Mouse (Mus musculus) thymus, adult 18-20 months (tissue): ENCODE results near the gene Vcan.

ENCODE experiments used
- DNase-seq, 2 experiments: peaks; one replicate each; pipeline ENCODE4 v3.0.0; 2022; ENCODE audit warnings: mixed read lengths in 2 of 2

The Vcan gene

DNA sequence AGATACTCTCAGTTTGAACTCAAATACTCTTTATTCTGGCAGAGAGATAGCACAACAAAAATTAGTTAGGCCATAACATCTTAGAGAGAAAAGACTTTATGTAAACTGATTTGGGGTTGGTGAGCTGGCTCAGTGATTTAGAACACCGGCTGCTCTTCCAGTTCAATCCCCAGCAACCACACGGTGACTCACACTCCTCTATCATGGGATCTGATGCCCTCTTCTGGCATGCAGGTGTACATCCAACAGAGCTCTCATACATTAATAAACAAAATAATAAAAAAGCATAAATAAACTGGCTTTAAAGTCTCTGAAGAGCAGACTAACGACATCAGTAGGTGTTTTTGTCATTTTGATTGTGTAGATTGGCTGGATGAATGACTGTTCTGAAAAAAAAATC, 21.8 kb downstream of the Vcan start:
- no peak for DNase-seq

DNA sequence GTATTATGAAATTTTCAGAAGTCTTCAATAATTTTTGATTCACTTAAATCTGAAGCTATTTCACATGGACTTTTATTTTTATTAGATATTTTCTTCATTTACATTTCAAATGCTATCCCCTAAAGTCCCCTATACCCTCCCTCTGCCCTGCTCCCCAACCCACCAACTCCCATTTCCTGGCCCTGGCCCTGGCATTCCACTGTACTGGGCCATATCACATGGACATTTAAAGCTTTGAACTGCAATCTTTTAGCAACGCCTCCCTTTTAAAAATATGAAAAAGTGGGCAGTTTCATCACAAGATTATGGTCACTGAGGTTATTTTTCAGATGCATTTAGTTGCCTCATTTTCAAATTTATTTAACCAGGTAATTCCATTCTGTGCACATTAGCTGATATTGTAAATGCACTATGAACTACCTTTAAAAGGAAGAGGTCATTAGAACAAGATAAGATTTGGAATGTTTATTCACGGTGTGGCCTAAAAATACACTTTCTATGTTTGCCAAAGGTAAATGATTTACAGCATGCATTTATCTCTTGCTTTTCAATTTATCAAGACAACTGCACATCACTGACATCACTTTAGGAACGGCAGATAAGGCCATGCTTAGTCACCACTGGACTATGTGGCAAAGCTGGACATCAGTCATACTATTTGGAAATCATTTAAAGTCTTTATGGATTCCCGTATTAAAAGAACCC, 32.7 kb downstream of the Vcan start:
- DNase-seq: no peak

DNA sequence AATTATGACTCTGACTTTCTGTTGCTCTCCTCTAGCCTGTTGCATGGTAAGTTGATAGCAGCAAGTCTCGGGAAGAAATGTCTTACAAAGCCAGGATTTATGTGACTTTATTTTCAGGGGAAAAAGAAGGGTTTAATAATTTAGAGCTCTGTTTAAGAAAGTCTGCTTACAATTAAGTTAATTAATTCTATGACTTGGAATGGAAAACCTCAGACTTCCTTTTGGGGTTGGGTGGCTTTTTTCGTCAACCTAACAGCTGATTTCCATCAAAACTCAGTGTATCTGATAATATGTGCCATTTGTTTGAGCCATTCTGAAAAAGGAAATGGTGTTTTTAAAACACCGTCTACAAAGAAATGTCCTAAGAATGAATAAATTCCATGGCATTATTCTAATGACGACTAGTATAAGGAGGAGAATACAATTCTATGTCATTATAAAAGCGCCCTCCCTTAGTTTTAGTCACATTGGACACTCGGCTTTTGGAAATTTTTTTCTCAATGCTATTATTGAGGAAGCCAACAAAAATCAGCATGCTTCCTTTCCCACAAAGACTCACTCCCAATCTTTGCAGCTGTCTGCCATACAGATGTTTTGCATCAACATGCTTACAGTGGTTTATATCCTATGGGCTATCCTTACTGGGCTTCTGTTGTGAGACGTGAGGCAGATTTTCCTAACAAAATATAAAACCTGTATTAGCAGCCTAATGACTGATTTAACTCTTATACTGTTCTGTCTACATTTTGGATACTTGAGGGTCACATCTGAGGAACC, 34.0 kb downstream of the Vcan start:
- DNase-seq: no peak

DNA sequence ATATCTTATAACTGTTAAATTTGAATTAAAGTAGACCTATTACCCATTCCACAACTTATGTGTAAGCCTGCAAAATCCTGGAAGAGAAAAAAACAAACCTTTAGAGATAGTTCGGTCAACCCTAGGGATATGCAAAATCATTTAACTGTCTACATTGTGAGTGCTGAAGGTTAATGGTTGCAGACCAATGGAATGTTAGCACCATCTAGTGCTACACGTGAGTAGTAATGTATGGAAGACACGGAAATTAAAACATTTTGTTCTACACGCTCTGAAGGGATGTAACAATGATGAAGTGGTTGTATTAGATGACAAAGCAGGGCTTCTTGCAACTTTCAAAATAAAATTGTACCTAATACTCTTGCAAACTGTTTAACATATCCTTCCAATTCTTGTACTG, 39.9 kb downstream of the Vcan start:
- DNase-seq: no peak

DNA sequence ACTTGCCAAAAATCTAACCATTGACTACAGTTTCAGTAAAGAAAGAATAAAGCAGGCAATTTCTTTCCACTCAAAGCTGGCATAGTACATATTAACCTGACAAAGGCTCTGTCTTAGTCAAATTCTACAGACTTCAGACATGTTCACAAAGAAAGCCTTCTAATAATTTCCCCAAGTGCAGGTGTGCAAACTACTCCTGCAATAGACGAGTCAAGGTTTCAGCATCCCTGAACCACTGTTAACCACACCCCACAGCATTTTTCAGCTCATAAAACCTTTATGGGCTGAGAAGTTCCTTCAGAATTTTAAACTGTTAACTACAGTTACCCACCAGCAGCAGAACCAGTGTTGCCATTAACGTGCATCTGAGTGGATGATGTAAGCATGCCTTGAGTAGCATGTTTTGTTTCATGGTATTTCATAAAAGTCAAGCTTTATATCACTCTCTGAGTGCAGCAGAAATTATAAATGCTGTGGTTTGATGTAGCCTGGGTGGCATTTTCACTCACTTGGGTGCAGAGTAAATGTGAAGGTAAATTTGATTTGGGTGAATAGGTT, 42.2 kb downstream of the Vcan start:
- no peak for DNase-seq

DNA sequence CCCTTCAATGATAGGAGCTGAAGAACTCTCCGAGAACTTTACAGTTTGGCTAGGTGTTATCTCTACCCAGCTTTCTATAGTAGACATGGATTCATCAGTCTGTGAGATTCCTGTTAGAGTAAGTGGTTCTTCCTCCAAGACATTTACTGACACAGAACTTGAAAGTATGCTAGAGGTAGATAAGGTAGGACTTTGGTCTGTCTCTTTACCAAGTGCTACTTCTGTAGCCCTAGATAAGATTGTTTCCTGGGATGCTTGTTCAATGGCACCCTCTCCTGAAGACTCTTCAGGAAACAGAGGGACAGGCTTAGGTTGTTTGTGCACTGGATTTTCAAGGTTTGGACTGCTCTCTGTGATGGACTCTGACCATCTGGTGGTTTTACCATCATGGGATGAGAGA, 49.7 kb downstream of the Vcan start:
- no peak for DNase-seq

DNA sequence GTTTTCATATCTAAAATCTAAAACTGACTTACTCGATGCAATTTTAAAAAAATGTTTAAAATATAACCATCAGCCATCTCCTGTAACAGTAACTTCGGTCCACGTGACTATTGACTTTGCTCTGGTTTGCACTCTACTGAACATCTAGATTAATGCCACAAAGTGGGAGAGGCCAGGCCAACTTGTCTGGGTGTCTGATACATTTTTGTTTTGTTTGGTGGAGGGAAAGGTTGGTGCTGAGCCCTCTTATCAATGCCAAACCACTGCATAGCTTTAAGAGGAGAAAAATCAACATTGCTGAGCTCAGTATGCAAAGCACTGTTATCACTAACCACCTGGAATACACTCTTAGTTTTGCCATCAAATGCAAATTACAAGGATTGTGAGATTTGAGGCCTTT, 58.8 kb downstream of the Vcan start:
- no peak for DNase-seq

DNA sequence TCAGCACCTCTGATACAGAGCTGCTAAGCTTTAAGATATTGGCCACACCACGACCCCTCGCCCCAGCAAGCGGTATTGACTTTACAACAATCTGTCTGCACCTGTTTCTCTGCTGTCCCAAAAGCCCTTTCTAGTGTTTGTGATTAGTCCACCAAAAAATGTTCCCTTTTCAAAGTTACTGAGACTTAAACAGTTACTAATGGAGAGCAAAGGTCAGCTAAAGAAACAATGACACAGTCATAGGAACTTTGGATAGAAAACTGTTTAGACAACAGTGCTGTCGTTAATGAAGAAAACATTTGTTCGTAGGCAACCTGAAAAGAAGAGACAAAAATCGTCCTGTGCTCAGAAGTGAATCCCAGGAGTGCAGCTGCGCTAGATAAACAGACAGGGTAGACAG, 60.1 kb downstream of the Vcan start:
- no peak for DNase-seq

DNA sequence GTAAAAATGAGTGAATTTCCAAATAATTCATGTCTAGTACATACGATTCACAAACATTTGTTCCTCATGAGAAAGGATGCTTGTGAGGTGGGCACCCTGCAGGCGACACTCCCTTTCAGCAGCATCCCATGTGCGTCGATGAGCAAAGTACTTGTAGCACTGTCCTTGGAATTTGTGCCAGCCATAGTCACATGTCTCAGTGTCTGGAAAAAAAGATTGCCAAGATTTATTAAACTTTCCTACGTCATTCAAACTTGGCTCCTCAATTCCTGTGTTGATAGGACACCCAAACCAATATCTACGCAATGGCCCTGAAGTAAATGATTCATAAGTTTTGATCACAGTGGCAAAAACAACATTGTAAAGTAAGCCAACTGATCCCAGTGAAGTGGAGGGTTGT, 62.6 kb downstream of the Vcan start:
- no peak for DNase-seq

DNA sequence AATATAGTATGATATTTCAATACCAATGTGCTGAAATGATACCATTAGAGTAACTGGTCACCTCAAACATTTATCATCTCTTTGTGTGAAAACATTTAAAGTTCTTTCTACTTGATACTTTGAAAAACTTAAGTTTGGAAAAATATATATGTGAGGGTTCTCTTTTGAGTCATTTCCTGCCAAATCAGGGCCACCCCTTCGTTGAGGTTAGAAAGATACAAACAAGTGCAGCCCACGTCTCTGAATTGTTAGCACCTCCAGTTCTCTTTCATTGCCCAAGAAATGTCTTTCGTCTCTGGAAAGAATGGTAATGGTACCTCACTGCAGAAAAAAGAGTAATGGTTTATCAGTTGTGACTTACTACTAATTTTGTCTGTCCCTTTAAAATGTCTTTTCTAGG, 71.8 kb downstream of the Vcan start:
- no peak for DNase-seq

DNA sequence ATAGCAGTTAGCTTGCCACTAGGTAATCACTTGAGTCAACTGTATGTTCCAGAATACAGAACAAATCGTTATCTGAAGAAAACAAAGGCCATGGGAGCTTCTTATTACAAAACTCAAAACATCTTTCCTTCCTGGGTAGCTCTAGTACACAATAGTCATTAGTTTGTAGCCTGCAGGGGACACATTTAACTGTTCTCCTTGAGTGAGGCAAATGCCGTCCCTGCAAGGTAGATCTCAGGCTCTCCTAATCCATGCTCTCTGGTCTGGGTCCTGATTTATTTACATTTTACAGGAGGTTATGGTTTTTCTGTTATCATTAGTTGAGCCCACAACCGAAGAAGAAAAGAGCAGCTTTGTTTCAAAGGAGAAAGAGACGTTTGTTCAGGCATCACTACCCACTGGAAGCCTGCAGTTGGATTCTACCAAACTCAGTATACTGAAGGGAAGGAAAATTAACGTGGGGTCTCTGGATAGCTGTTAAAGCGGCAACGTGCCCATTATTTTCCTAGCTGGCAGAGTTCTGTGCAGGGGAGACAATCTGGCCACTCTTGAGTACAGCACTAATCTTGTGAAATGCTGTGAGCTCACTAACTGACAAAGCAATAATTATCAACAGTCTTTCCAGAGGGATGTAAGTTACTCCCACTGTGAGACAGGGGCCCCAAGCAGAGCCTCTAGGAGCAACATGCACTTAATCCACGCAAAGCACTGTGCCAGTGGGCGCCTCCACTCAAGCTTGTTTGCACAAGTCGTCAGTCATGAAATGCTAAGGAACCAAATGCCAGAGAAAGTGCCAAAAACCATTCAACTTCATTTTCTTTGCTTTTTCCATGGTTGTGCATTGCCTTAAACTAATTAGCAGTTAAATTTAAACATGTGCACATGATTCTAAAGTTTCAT, 73.1 kb downstream of the Vcan start:
- DNase-seq: no peak

DNA sequence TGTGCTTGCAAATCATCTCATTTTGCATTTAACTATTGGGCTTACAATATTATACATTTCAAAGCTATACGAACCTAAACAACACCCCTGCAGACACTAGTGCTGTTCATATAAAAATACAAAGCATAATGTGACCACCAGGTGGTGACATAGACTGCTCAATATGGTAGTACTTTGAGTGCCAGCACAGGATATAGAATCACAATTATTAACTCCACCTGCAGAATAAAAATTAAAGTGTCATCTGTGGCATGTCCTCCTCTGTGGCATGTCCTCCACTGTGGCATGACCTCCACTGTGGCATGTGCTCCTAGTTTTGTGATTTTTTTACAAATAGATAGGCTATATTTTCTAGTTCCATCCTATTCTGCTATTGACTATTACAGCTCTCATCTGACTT, 74.2 kb downstream of the Vcan start:
- no peak for DNase-seq

DNA sequence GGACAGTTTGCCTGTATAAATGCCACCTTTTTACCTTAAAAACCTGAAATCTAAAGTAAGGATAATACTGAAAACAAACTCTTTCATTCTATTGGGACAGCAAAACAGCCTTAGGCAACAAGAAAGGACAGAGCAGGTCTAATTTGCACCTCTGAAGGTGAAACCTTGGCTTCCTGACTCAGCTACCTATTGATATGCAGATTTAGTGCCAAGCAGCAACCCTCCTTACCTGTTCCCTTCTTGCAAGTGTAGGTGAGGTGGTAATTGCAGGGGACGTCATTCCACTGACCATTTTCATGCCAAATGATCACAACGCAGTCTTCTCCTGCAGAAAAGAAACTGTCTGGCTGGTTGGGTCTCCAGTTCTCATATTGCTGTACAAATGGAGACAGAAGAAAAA, 80.6 kb downstream of the Vcan start:
- DNase-seq: no peak

DNA sequence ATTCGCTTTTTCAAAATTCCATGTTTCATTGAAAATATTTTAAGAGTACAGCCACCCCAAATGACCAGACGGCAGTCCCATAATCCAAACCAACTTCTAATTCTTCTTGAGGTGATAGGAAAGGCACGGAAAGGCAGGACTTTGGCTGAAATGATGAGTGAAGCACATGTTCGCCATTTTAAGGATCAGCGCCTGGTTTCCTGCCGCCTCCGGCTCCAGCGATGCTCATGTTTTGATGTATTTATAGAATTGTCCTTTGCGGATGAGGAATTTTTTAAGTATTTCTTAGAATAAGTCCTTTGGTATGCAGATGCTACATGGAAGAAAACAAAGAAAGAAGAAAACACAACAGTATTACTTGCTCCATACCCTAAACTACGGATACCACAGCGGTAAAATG, 85.3 kb downstream of the Vcan start:
- DNase-seq: no peak

DNA sequence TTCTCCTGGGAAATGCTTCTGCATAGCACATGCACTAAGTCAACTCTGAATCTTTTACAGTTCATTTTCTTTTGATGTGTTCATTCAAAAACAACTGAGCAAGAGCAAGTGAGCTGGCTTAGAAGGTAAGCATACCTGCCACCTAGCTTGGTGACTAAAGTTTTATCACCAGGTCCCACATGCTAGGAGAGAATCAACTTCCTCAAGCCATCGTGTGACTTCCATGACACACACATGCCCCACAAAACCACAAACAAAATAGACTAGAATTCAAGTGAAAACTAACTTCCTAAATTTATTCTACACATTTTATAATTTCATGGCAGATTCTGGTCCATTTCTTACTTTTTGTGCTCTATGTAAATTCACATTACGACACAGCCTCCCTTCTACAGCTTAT, 89.0 kb downstream of the Vcan start:
- no peak for DNase-seq

DNA sequence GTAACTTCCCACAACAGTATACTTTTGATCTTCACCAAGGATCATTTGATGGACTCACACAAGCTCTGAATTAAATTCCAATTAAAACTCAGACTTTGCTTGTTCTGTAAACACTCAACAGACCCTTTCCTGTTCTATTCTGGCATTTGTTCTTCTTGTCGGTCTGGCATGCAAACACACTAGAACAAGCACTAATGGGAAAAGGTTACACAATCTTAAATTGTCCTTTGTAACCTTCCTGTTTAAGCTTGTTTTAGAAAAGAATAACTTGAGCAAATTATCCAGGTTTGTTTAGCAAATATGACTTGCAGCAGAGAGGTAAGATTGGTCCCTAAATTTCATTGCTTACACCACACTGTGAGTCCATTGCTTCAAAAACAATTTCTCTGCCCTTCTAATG, 89.5 kb downstream of the Vcan start:
- DNase-seq: no peak

DNA sequence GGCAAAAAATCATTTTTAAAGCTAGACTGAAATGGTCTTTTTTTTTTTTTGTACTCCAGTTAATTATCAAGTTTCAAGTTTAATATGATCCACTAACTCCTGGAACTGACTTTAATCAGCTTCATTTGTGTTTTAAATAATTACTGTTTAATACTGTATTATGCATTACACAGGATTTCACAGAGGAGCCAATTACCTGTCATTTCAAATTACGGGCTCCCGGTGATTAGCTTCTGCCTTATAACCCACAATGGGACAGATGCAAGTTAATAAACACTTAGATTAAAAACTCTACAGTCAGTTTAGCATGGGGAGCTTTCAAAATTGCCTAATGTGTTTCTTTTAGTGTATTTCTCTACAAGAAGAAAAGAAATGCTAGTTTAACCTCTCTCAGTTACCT, 96.7 kb downstream of the Vcan start:
- no peak for DNase-seq

DNA sequence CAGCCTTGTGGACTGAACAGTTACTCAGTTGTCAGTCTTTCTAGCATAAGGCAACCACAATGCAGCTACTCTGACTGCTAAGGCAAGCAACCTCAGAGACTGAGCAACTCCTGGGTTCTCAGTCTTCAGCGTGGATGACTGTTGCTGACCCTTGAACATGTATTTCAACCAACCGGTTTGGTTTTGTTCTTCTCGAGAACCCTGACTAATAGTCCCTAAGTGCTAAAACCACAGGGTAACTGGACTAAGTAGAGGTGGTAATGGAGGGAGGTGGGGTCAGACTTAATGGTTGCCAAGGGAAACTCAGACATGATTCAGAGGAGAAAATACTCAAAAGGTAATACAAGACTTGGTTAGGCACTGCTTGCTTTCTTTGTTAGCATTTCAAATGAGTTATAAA, 105.3 kb downstream of the Vcan start:
- DNase-seq: no peak

DNA sequence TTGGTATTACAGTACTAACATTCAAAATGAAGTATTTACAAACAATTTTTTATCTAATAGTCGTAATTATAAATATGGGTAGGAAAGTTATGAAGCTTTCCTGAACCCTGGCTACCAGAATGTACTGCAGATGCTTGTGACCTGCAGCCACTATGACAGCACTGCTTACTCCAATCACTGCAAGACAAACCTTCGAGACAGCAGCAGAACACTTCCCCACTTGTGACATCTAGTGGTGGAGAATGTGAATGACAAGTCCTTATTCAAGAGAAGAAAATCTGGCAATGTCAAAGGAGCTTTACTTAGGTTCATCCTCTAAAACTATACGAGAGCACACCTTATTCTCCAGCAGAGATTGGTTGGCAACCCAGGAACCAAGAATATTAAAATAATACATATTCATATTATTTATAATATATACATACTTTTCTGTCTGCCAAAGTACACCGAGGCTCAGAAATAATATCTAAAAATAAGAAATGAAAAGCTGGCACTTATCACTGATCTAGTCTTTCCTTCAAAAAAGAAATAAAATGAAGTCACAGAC, 108.1 kb downstream of the Vcan start:
- DNase-seq: no peak

DNA sequence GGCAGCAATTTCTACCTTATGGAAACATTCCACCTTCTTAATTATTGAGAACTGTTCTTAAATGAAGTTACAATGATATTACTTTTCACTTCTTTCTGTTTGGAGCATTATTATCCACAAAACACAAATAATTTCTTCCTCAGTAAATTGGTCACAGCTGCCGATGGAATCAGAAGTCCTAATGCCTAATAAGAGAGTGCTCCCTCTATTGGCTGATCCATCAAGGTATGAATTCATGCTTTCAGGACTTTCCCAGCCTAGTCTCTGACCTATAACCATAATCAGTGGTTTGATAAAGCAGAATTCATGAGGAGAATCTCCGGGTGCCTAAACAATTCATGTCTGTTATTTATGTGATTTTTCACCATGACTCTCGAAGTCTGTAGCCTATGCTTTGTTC, 123.2 kb downstream of the Vcan start:
- DNase-seq: no peak

DNA sequence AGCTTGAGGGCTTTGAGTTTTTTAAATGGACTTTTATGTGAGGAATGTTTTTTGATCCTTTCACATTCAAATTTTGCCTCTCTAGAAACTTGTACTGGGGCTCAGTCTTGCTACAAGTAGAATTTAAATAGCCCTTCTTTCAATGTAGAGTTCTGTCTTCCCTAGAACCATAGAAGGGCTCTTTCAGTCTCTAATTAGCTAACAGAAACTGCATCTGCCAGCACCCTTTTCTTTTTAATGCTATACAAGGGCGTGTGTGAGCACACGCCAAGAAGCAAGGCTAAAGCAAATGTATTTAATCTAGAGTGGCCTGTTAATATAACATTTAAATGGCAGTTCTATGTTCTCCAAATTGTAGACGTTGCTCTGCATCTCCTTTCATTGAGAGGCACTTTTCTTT, 134.9 kb downstream of the Vcan start:
- no peak for DNase-seq
